Mouse (Mus musculus) stomach, postnatal 0 days (tissue): ENCODE results near the gene Slc1a1.

Experiments used
- CTCF ChIP-seq: IDR thresholded peaks from 2 replicates; pipeline ENCODE4 v1.5.1; 2016; ENCODE audit warnings: antibody characterized with exemption, low read depth, mild to moderate bottlenecking, moderate library complexity
- EP300 ChIP-seq: optimal IDR thresholded peaks from 2 replicates; pipeline ENCODE3; 2016; ENCODE audit warnings: antibody characterized with exemption

GRCm38 (mm10) chr19:28827697-28828328 lies 7.0 kb upstream of the Slc1a1 start:
- TF ChIP-seq CTCF (no peak), EP300 (no peak)
